Mouse (Mus musculus): ENCODE results near the gene Ermap.

Ermap gene

GRCm38 (mm10) chr4:119138171-119138570 is 51.6 kb downstream of the Ermap start:
- peak; percentile 57 for DNase-seq (ENCODE audit: low read depth, low spot score)

GRCm38 (mm10) chr4:119137313-119137712 is 52.5 kb downstream of the Ermap start:
- DNase-seq (ENCODE audit: low read depth, low spot score), result no peak

GRCm38 (mm10) chr4:119133860-119134259 is 56.0 kb downstream of the Ermap start:
- no peak for DNase-seq (ENCODE audit: low read depth, low spot score)

- no peak for DNase-seq (ENCODE audit: low read depth, low spot score)
Observed at GRCm38 (mm10) chr4:119133306-119133705, 56.5 kb downstream of the Ermap start.

- no peak for DNase-seq (ENCODE audit: low read depth, low spot score)
Observed at GRCm38 (mm10) chr4:119131189-119131910, 58.5 kb downstream of the Ermap start.

- no peak for DNase-seq (ENCODE audit: low read depth, low spot score)
Observed at GRCm38 (mm10) chr4:119129096-119129495, 60.7 kb downstream of the Ermap start.

- DNase-seq (ENCODE audit: low read depth, low spot score), result no peak
Observed at GRCm38 (mm10) chr4:119128547-119128946, 61.3 kb downstream of the Ermap start.

- DNase-seq (ENCODE audit: low read depth, low spot score), result no peak
Observed at GRCm38 (mm10) chr4:119127229-119127628, 62.6 kb downstream of the Ermap start.

GRCm38 (mm10) chr4:119125577-119126270 is 64.1 kb downstream of the Ermap start:
- no peak for DNase-seq (ENCODE audit: low read depth, low spot score)

All from embryo, embryonic 11.5 days (tissue).